Comparison of ENCODE assay signal across 15 mouse cellular contexts in the genomic region with DNA sequence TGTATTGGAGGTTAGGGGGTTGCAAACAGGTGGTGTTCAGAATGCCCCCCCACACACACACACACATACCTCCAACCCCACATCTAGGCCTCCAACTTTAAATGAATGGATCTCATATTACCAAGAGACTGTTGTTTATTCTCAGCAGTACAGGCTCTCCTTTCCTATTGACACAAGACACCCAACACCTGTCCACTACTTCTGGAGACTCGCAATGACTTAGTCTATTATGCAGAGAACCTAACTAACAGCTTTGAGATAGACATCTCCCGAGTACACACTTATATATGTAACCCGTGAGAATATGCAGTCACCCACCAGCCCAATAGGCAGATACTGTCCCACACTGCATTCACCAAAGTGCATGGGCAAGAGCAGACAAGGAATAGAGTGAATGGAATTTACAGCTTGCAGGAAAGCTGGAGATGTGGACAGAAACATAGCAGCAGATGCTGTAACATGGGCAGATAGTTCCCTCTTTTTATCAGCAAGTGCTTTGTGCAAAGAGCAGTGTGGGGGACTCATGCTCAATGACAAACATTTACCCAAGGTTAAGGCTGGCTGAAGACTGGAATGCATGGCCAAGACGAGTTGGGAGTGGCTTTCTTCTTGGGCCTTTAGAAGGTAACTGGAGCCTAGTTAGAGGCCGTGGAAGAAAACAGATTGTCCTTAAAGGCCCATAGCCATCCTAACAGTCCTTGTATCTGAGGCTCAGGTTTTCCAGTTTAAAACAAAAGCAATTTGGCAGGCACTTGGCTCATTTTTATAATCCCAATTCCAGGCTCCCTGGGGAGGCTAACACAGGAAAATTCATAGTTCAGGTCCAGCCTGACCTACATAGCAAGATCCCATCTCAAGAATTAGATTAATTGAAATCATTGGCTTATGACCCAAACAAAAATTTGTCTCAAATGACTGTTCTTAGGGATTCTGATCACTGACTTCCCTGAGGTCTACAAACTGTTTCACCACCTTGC.
DNase-seq lines count a peak whose midpoint lies in the region; ATAC-seq lines count a peak whose summit lies in the region.
"Had no signal": no experiment of that assay in that cellular context is flagged by ENCODE, and none has a peak within 500 bp of the region (broad histone marks: within the 10 kb centered on the region; RNA-seq: fewer than 3 reads in every experiment).

No protein-coding gene starts in this region.

- no peaks in the 10 kb centered on the region for H3K9me3 ChIP-seq in kidney, embryonic 14.5 days (ENCODE audit: control insufficient read depth, low read length)
- H3K9me3 ChIP-seq in limb, embryonic 15.5 days, result no peaks in the 10 kb centered on the region
- H3K9me3 ChIP-seq: hindbrain, embryonic 15.5 days; lung, embryonic 15.5 days had no signal

- H3K36me3 ChIP-seq in kidney, embryonic 14.5 days (ENCODE audit: control insufficient read depth, insufficient read depth, low read length), result no peaks in the 10 kb centered on the region
- H3K36me3 ChIP-seq in limb, embryonic 15.5 days, result no peaks in the 10 kb centered on the region
- H3K36me3 ChIP-seq: hindbrain, embryonic 15.5 days; lung, embryonic 15.5 days had no signal

- WGBS in kidney, embryonic 14.5 days, result 43% methylated on average over 5 of the region's 5 CpGs
- 56% methylated on average over 5 of the region's 5 CpGs for WGBS in limb, embryonic 15.5 days

- H3K4me1 ChIP-seq in kidney, embryonic 14.5 days (ENCODE audit: control insufficient read depth, insufficient read depth, low read length), result peaks cover 20% of the 10 kb centered on the region
- peaks cover 19% of the 10 kb centered on the region for H3K4me1 ChIP-seq in limb, embryonic 15.5 days

- H3K27ac ChIP-seq in kidney, embryonic 14.5 days (ENCODE audit: low read depth, low read length), result peak overlapping the region; percentile 13; the same call in 1 of the 2 replicates
- H3K27ac ChIP-seq in limb, embryonic 15.5 days, result no peak overlapping the region
- H3K27ac ChIP-seq: hindbrain, embryonic 15.5 days; lung, embryonic 15.5 days had no signal

- DNase-seq in cerebellum, adult 9-11 months, result peak; percentile 42
- DNase-seq in kidney, adult 9 months, result no peak
- DNase-seq in ZHBTc4 (ENCODE audit: low read depth, low spot score), result peak; percentile 16
- DNase-seq: B cell, adult 2 months; forebrain, postnatal 0 days; gastrocnemius, postnatal 36 days; liver; right cerebral cortex, postnatal 25 days; thymus, postnatal 36 days had no signal

- no peak overlapping the region for H3K4me2 ChIP-seq in kidney, embryonic 14.5 days (replicated peaks; ENCODE audit: low read depth, low read length)
- H3K4me2 ChIP-seq in limb, embryonic 15.5 days, result no peak overlapping the region
- H3K4me2 ChIP-seq: hindbrain, embryonic 15.5 days; lung, embryonic 15.5 days had no signal

- H3K27me3 ChIP-seq in kidney, embryonic 14.5 days (ENCODE audit: control insufficient read depth, insufficient read depth, low read length), result no peaks in the 10 kb centered on the region
- H3K27me3 ChIP-seq in limb, embryonic 15.5 days, result peaks cover 7% of the 10 kb centered on the region
- H3K27me3 ChIP-seq: lung, embryonic 15.5 days had no signal

- H3K4me3 ChIP-seq in kidney, embryonic 14.5 days (ENCODE audit: low read length), result no peak overlapping the region
- no peak overlapping the region for H3K4me3 ChIP-seq in limb, embryonic 15.5 days
- H3K4me3 ChIP-seq: hindbrain, embryonic 15.5 days; lung, embryonic 15.5 days had no signal

- no peak overlapping the region for H3K9ac ChIP-seq in kidney, embryonic 14.5 days (ENCODE audit: low read depth, low read length)
- H3K9ac ChIP-seq in limb, embryonic 15.5 days, result no peak overlapping the region
- H3K9ac ChIP-seq: forebrain, postnatal 0 days; hindbrain, embryonic 15.5 days; lung, embryonic 15.5 days had no signal

- ATAC-seq in cerebellum, adult (ENCODE audit: insufficient number of reproducible peaks, low FRiP score, low TSS enrichment), result no peak
- no peak for ATAC-seq in kidney, embryonic 14.5 days (ENCODE audit: low FRiP score, low TSS enrichment)
- ATAC-seq in limb, embryonic 15.5 days (ENCODE audit: insufficient number of reproducible peaks, low FRiP score, low TSS enrichment, low read depth), result 0 out of 2 replicates have a peak, but pooled peaks have one; percentile 25
- no peak for ATAC-seq in megakaryocyte progenitor cell, adult 5-6 weeks (replicated peaks; ENCODE audit: poor library complexity)
- ATAC-seq: forebrain, postnatal 0 days had no signal
